In the genomic region with DNA sequence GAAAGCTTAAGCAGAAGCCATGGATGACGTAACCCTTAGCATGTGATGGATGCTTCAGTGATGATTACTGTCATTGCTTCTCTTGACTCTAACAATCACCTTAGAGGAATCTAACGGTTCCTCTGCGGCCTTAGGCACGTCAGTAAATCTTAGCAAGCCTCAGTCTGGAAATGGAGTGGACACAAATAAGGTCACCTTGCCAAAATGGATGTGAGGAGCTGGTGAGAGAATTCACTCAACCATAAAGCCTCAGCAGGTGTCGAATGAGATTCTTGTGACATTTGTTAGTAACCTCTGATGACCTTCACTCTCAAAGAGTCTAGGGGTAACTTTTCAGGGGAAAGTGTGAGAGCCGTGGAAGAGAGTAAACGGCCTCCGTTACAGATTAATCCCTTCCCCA, we compare ENCODE assay signal across 7 mouse cellular contexts.
A peak's percentile ranks its signal among the peaks of the same experiment; 100 is the strongest.
DNase-seq lines count a peak whose midpoint lies in the region; ATAC-seq and TF ChIP-seq lines count a peak whose summit lies in the region.

No protein-coding gene starts in this region.

- no peak overlapping the region for H3K9ac ChIP-seq in hindbrain, embryonic 14.5 days
- no peak overlapping the region for H3K9ac ChIP-seq in hindbrain, postnatal 0 days (replicated peaks; ENCODE audit: low read length)

- no peak overlapping the region for H3K4me2 ChIP-seq in hindbrain, embryonic 14.5 days (replicated peaks)
- no peak overlapping the region for H3K4me2 ChIP-seq in hindbrain, postnatal 0 days (ENCODE audit: low read depth, low read length)

- peak overlapping the region; percentile 43 for H3K27ac ChIP-seq in hindbrain, embryonic 14.5 days
- no peak overlapping the region for H3K27ac ChIP-seq in hindbrain, postnatal 0 days
- H3K27ac ChIP-seq in bone marrow macrophage, adult 2 months (ENCODE audit: insufficient read depth, low read depth, low read length), result peak overlapping the region; percentile 20; the same call in 1 of the 2 replicates

- no peaks in the 10 kb centered on the region for H3K9me3 ChIP-seq in hindbrain, embryonic 14.5 days (ENCODE audit: control insufficient read depth, low read length)
- H3K9me3 ChIP-seq in hindbrain, postnatal 0 days (ENCODE audit: low read length), result no peaks in the 10 kb centered on the region

- TF ChIP-seq CTCF in hindbrain, postnatal 0 days (IDR thresholded peaks at IDR 0.05; ENCODE audit: low read depth), result no peak
- no peak for TF ChIP-seq CTCF in bone marrow macrophage, adult 2 months (IDR thresholded peaks at IDR 0.05; ENCODE audit: low read depth, low read length)

- H3K4me3 ChIP-seq in hindbrain, embryonic 14.5 days (replicated peaks; ENCODE audit: low read length), result no peak overlapping the region
- no peak overlapping the region for H3K4me3 ChIP-seq in hindbrain, postnatal 0 days (ENCODE audit: low read length)
- no peak overlapping the region for H3K4me3 ChIP-seq in bone marrow macrophage, adult 2 months (ENCODE audit: insufficient read depth, low read length)

- no peak for ATAC-seq in hindbrain, embryonic 14.5 days (ENCODE audit: low FRiP score)
- no peak for ATAC-seq in hindbrain, postnatal 0 days

- TF ChIP-seq POLR2A in bone marrow macrophage, adult 2 months (IDR thresholded peaks at IDR 0.05; ENCODE audit: borderline replicate concordance, low read depth, low read length), result no peak

- 44% methylated on average over 8 of the region's 8 CpGs for WGBS in hindbrain, embryonic 14.5 days
- WGBS in hindbrain, postnatal 0 days, result 37% methylated on average over 8 of the region's 8 CpGs

- H3K27me3 ChIP-seq in hindbrain, embryonic 14.5 days (ENCODE audit: control insufficient read depth, insufficient read depth, low read length), result no peaks in the 10 kb centered on the region
- H3K27me3 ChIP-seq in hindbrain, postnatal 0 days (ENCODE audit: insufficient read depth, low read length), result no peaks in the 10 kb centered on the region

- DNase-seq in hindbrain, embryonic 14.5 days (ENCODE audit: low spot score), result no peak
- no peak for DNase-seq in hindbrain, postnatal 0 days (ENCODE audit: low spot score)
- peak; percentile 41 for DNase-seq in Muller cell, postnatal 12 days (ENCODE audit: inconsistent ontology term)
- peak; percentile 11 for DNase-seq in kidney, postnatal 10 days
- DNase-seq in ovary, postnatal 36 days (ENCODE audit: low spot score), result no peak
- DNase-seq in c-Kit-positive CD71-positive TER-119-positive erythroid progenitor cells, embryonic 14.5 days (ENCODE audit: low spot score), result no peak

- H3K4me1 ChIP-seq in hindbrain, embryonic 14.5 days (replicated peaks; ENCODE audit: control insufficient read depth, insufficient read depth, low read length), result peaks cover 13% of the 10 kb centered on the region
- H3K4me1 ChIP-seq in hindbrain, postnatal 0 days (ENCODE audit: insufficient read depth, low read length), result 0 out of 2 replicates have a peak, but pooled peaks cover 3% of the 10 kb centered on the region
- peaks cover 18% of the 10 kb centered on the region for H3K4me1 ChIP-seq in bone marrow macrophage, adult 2 months (ENCODE audit: control insufficient read depth, insufficient read depth, low read length)

- H3K36me3 ChIP-seq in hindbrain, embryonic 14.5 days (replicated peaks; ENCODE audit: control insufficient read depth, insufficient read depth), result no peaks in the 10 kb centered on the region
- no peaks in the 10 kb centered on the region for H3K36me3 ChIP-seq in hindbrain, postnatal 0 days (ENCODE audit: insufficient read depth, low read length)

Comparison
In these comparisons a context has a peak if more than half of its experiments do, and no peak if none do; other contexts are left out.
1. DNase-seq: peak in Muller cell, postnatal 12 days (single experiment) and kidney, postnatal 10 days (single experiment); none in hindbrain, embryonic 14.5 days (single experiment), hindbrain, postnatal 0 days (single experiment), ovary, postnatal 36 days (single experiment) and c-Kit-positive CD71-positive TER-119-positive erythroid progenitor cells, embryonic 14.5 days (single experiment).